10 mouse cellular contexts compared by ENCODE assay signal in genomic region chr10:98880057-98880456, GRCm38 (mm10). TPM values are rescaled to one million over a fixed set of nuclear protein-coding genes. Genes with fewer than 3 reads are reported as not detected.
DNase-seq lines count a peak whose midpoint lies in the region; ATAC-seq and TF ChIP-seq lines count a peak whose summit lies in the region.
"Had no signal": no experiment of that assay in that cellular context is flagged by ENCODE, and none has a peak within 500 bp of the region (broad histone marks: within the 10 kb centered on the region; RNA-seq: fewer than 3 reads in every experiment).

No protein-coding gene starts in this region.

- 82% methylated on average over 8 of the region's 8 CpGs for WGBS in lung, embryonic 14.5 days
- 44% methylated on average over 8 of the region's 8 CpGs for WGBS in liver, embryonic 14.5 days (ENCODE audit: insufficient replicate concordance)
- WGBS in stomach, embryonic 16.5 days = 73% methylated on average over 8 of the region's 8 CpGs
- WGBS in hindbrain, embryonic 11.5 days = 89% methylated on average over 8 of the region's 8 CpGs

- no peak overlapping the region for H3K9ac ChIP-seq in lung, embryonic 14.5 days
- H3K9ac ChIP-seq in liver, embryonic 14.5 days (replicated peaks) = peak overlapping the region; percentile 38
- no peak overlapping the region for H3K9ac ChIP-seq in stomach, embryonic 16.5 days (ENCODE audit: low read length)
- no peak overlapping the region for H3K9ac ChIP-seq in hindbrain, embryonic 11.5 days (ENCODE audit: low read depth, low read length)

- no peak overlapping the region for H3K27ac ChIP-seq in lung, embryonic 14.5 days (ENCODE audit: low read depth)
- H3K27ac ChIP-seq in liver, embryonic 14.5 days = peak overlapping the region; percentile 82
- H3K27ac ChIP-seq in stomach, embryonic 16.5 days (ENCODE audit: low read length) = peak overlapping the region; percentile 38; the same call in 1 of the 2 replicates
- no peak overlapping the region for H3K27ac ChIP-seq in hindbrain, embryonic 11.5 days (ENCODE audit: low read depth, low read length)

- no peaks in the 10 kb centered on the region for H3K27me3 ChIP-seq in lung, embryonic 14.5 days (ENCODE audit: insufficient read depth, low read length)
- no peaks in the 10 kb centered on the region for H3K27me3 ChIP-seq in liver, embryonic 14.5 days (ENCODE audit: control insufficient read depth, insufficient read depth, low read length)
- no peaks in the 10 kb centered on the region for H3K27me3 ChIP-seq in stomach, embryonic 16.5 days (ENCODE audit: control insufficient read depth, insufficient read depth, low read length)
- no peaks in the 10 kb centered on the region for H3K27me3 ChIP-seq in hindbrain, embryonic 11.5 days (ENCODE audit: control insufficient read depth, insufficient read depth, low read length)

- H3K4me3 ChIP-seq in lung, embryonic 14.5 days (ENCODE audit: low read depth, low read length) = no peak overlapping the region
- no peak overlapping the region for H3K4me3 ChIP-seq in liver, embryonic 14.5 days (ENCODE audit: insufficient read depth in 1 of 2, low read depth in 2 of 2, low read length in 2 of 2)
- no peak overlapping the region for H3K4me3 ChIP-seq in stomach, embryonic 16.5 days (replicated peaks; ENCODE audit: low read length)
- no peak overlapping the region for H3K4me3 ChIP-seq in hindbrain, embryonic 11.5 days (ENCODE audit: low read depth, low read length)

- no peak for TF ChIP-seq EP300 in liver, embryonic 14.5 days (IDR thresholded peaks at IDR 0.05; ENCODE audit: low read depth)

- H3K9me3 ChIP-seq in lung, embryonic 14.5 days (ENCODE audit: low read depth, low read length) = no peaks in the 10 kb centered on the region
- no peaks in the 10 kb centered on the region for H3K9me3 ChIP-seq in liver, embryonic 14.5 days (ENCODE audit: control insufficient read depth, low read length)
- no peaks in the 10 kb centered on the region for H3K9me3 ChIP-seq in stomach, embryonic 16.5 days (replicated peaks; ENCODE audit: control insufficient read depth, low read length)
- H3K9me3 ChIP-seq in hindbrain, embryonic 11.5 days (ENCODE audit: control insufficient read depth, low read length) = no peaks in the 10 kb centered on the region

- peak; percentile 42; the same call in 1 of the 2 replicates for ATAC-seq in lung, embryonic 14.5 days (ENCODE audit: insufficient read depth)
- peak; percentile 93 for ATAC-seq in liver, embryonic 14.5 days (ENCODE audit: insufficient read depth)
- ATAC-seq in stomach, embryonic 16.5 days (ENCODE audit: insufficient read depth, low FRiP score) = peak; percentile 56
- no peak for ATAC-seq in hindbrain, embryonic 11.5 days (ENCODE audit: low FRiP score)

- no peak for TF ChIP-seq CTCF in lung, embryonic 14.5 days (IDR thresholded peaks at IDR 0.05; ENCODE audit: low read depth)
- TF ChIP-seq CTCF in liver, embryonic 14.5 days (IDR thresholded peaks at IDR 0.05; ENCODE audit: low read depth) = no peak

- no peak for DNase-seq in lung, embryonic 14.5 days
- no peak for DNase-seq in lung, postnatal 14 days
- DNase-seq in c-Kit-positive CD71-positive TER-119-negative erythroid progenitor cells, embryonic 14.5 days (ENCODE audit: low read depth) = peak; percentile 66
- peak; percentile 69 to 79 (median 71) for DNase-seq in liver, embryonic 14.5 days (ENCODE audit: low read depth in 3 of 3, low spot score in 3 of 3)
- no peak for DNase-seq in spleen, adult 12 weeks (ENCODE audit: low spot score)
- no peak for DNase-seq in frontal cortex, postnatal 10 days (ENCODE audit: low spot score in 2 of 2)
- no peak for DNase-seq in hindbrain, embryonic 11.5 days (ENCODE audit: low spot score)
- DNase-seq: gastrocnemius, postnatal 36 days had no signal

- no peaks in the 10 kb centered on the region for H3K4me1 ChIP-seq in lung, embryonic 14.5 days (ENCODE audit: insufficient read depth)
- peaks cover 19 to 31% of the 10 kb centered on the region in 2 experiments for H3K4me1 ChIP-seq in liver, embryonic 14.5 days (replicated peaks; ENCODE audit: control insufficient read depth in 2 of 2, insufficient read depth in 2 of 2, low read length in 1 of 2)
- no peaks in the 10 kb centered on the region for H3K4me1 ChIP-seq in stomach, embryonic 16.5 days (ENCODE audit: control insufficient read depth, insufficient read depth, low read length)
- no peaks in the 10 kb centered on the region for H3K4me1 ChIP-seq in hindbrain, embryonic 11.5 days (replicated peaks; ENCODE audit: control insufficient read depth, insufficient read depth, low read length)

- H3K4me2 ChIP-seq in lung, embryonic 14.5 days = no peak overlapping the region
- peak overlapping the region; percentile 53 for H3K4me2 ChIP-seq in liver, embryonic 14.5 days (ENCODE audit: low read depth)
- H3K4me2 ChIP-seq in stomach, embryonic 16.5 days (ENCODE audit: low read depth, low read length) = no peak overlapping the region
- no peak overlapping the region for H3K4me2 ChIP-seq in hindbrain, embryonic 11.5 days (replicated peaks; ENCODE audit: low read depth, low read length)
- H3K4me2 ChIP-seq: midbrain, embryonic 11.5 days had no signal

- no peaks in the 10 kb centered on the region for H3K36me3 ChIP-seq in lung, embryonic 14.5 days (ENCODE audit: insufficient read depth)
- no peaks in the 10 kb centered on the region for H3K36me3 ChIP-seq in liver, embryonic 14.5 days (replicated peaks; ENCODE audit: control insufficient read depth, insufficient read depth, low read depth)
- no peaks in the 10 kb centered on the region for H3K36me3 ChIP-seq in stomach, embryonic 16.5 days (ENCODE audit: control insufficient read depth, insufficient read depth, low read length)
- H3K36me3 ChIP-seq in hindbrain, embryonic 11.5 days (ENCODE audit: control insufficient read depth, insufficient read depth, low read length) = no peaks in the 10 kb centered on the region

RNA-seq across cellular contexts. Expression of gene Atp2b1, which starts 34.1 kb away (rescaled TPM):
- polyA plus RNA-seq in lung, embryonic 14.5 days (2014; fragmentation: Nextera tagmentation; extraction: Ambion mirVana) = 174 and 176 TPM in 2 replicates
- polyA plus RNA-seq in liver, embryonic 14.5 days (2012; rRNA removed) = 5.2 and 7.4 TPM in 2 replicates
- polyA plus RNA-seq in liver, embryonic 14.5 days (2014; fragmentation: Nextera tagmentation; extraction: Ambion mirVana) = 27.6 and 29.0 TPM in 2 replicates
- polyA plus RNA-seq in stomach, embryonic 16.5 days (2015; fragmentation: Nextera tagmentation; extraction: Ambion mirVana) = 119 and 122 TPM in 2 replicates
- polyA plus RNA-seq in hindbrain, embryonic 11.5 days (2014; fragmentation: Nextera tagmentation; extraction: Ambion mirVana) = 112 and 128 TPM in 2 replicates

Comparison
In these comparisons a context has a peak if more than half of its experiments do, and no peak if none do; other contexts are left out.
1. DNase-seq: peak in c-Kit-positive CD71-positive TER-119-negative erythroid progenitor cells, embryonic 14.5 days (single experiment) and liver, embryonic 14.5 days (3 of 3); none in lung, embryonic 14.5 days (single experiment), lung, postnatal 14 days (single experiment), spleen, adult 12 weeks (single experiment), frontal cortex, postnatal 10 days (0 of 2) and hindbrain, embryonic 11.5 days (single experiment).
2. H3K27ac ChIP-seq: peak in liver, embryonic 14.5 days (single experiment) and stomach, embryonic 16.5 days (single experiment); none in lung, embryonic 14.5 days (single experiment) and hindbrain, embryonic 11.5 days (single experiment).